ENCODE assay signal across 14 mouse cellular contexts in the genomic region with DNA sequence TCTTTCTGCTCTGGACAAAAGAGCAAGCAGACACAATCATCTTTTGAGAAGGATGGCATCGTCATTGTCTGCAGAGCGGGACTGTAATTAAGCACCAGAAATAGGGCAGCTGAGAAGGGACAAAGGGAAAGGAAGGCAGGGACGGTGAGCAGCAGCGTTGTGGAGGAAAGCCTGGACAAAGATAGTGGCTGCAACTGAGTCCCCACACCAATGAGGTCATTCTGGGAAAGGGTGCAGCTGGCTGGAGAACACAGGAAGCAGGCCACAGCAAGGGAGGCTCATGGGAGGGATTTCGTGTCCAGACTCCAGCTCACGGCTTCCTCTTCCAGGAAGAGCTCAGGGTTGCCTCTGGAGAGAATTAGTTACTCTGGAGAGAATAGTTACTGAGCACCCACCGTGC. TPM values are rescaled to one million over a fixed set of nuclear protein-coding genes. Genes with fewer than 3 reads are reported as not detected.
A peak's percentile ranks its signal among the peaks of the same experiment; 100 is the strongest.
DNase-seq lines count a peak whose midpoint lies in the region; ATAC-seq and TF ChIP-seq lines count a peak whose summit lies in the region.
"Had no signal": no experiment of that assay in that cellular context is flagged by ENCODE, and none has a peak within 500 bp of the region (broad histone marks: within the 10 kb centered on the region; RNA-seq: fewer than 3 reads in every experiment).

No protein-coding gene starts in this region.

- no peaks in the 10 kb centered on the region for H3K9me3 ChIP-seq in embryonic facial prominence, embryonic 10.5 days
- no peaks in the 10 kb centered on the region for H3K9me3 ChIP-seq in heart, embryonic 12.5 days (replicated peaks)
- H3K9me3 ChIP-seq in limb, embryonic 10.5 days (replicated peaks), result no peaks in the 10 kb centered on the region
- H3K9me3 ChIP-seq in forebrain, embryonic 11.5 days (ENCODE audit: control insufficient read depth, low read length), result no peaks in the 10 kb centered on the region
- H3K9me3 ChIP-seq: limb, embryonic 12.5 days had no signal

- peak; percentile 13 for DNase-seq in lung, postnatal 10 days
- DNase-seq in lung, adult 2 months, result no peak
- DNase-seq in embryonic facial prominence, embryonic 10.5 days (ENCODE audit: low spot score), result no peak
- no peak for DNase-seq in limb, embryonic 10.5 days (ENCODE audit: low spot score)
- DNase-seq in B cell, adult 2 months, result no peak
- no peak for DNase-seq in forebrain, embryonic 11.5 days (ENCODE audit: low spot score)
- no peak for DNase-seq in kidney, adult 8-10 months
- DNase-seq: forebrain, postnatal 0 days; thymus, adult 18-20 months had no signal

- 0 out of 2 replicates have a peak, but pooled peaks have one; percentile 22 for ATAC-seq in heart, embryonic 12.5 days (ENCODE audit: insufficient number of reproducible peaks, low FRiP score)
- ATAC-seq in forebrain, embryonic 11.5 days (replicated peaks; ENCODE audit: low FRiP score), result no peak; the same call in 1 of the 2 replicates
- ATAC-seq: forebrain, postnatal 0 days; intestine, embryonic 16.5 days had no signal

- no peaks in the 10 kb centered on the region for H3K4me1 ChIP-seq in lung, adult 2 months (ENCODE audit: control insufficient read depth, insufficient read depth, low read length)
- H3K4me1 ChIP-seq in embryonic facial prominence, embryonic 10.5 days, result peaks cover 25% of the 10 kb centered on the region
- peaks cover 23% of the 10 kb centered on the region for H3K4me1 ChIP-seq in heart, embryonic 12.5 days (replicated peaks)
- peaks cover 23% of the 10 kb centered on the region for H3K4me1 ChIP-seq in limb, embryonic 10.5 days
- H3K4me1 ChIP-seq in forebrain, embryonic 11.5 days (replicated peaks; ENCODE audit: control insufficient read depth, insufficient read depth, low read length), result peaks cover 18% of the 10 kb centered on the region

- no peak for TF ChIP-seq POLR2A in lung, adult 2 months (IDR thresholded peaks at IDR 0.05; ENCODE audit: borderline replicate concordance, extremely low read depth, low read depth, low read length)

- H3K27me3 ChIP-seq in embryonic facial prominence, embryonic 10.5 days (replicated peaks; ENCODE audit: low read depth, poor library complexity, severe bottlenecking), result peaks cover 16% of the 10 kb centered on the region
- 0 out of 2 replicates have a peak, but pooled peaks cover 3% of the 10 kb centered on the region for H3K27me3 ChIP-seq in heart, embryonic 12.5 days (replicated peaks)
- H3K27me3 ChIP-seq in limb, embryonic 10.5 days (ENCODE audit: low read depth, poor library complexity, severe bottlenecking), result peaks cover 18% of the 10 kb centered on the region; the same call in 1 of the 2 replicates
- no peaks in the 10 kb centered on the region for H3K27me3 ChIP-seq in forebrain, embryonic 11.5 days (ENCODE audit: control insufficient read depth, insufficient read depth, low read length)

- no peaks in the 10 kb centered on the region for H3K36me3 ChIP-seq in embryonic facial prominence, embryonic 10.5 days (replicated peaks)
- H3K36me3 ChIP-seq in heart, embryonic 12.5 days, result no peaks in the 10 kb centered on the region
- no peaks in the 10 kb centered on the region for H3K36me3 ChIP-seq in limb, embryonic 10.5 days
- H3K36me3 ChIP-seq in forebrain, embryonic 11.5 days (ENCODE audit: control insufficient read depth, insufficient read depth, low read length), result no peaks in the 10 kb centered on the region
- H3K36me3 ChIP-seq: limb, embryonic 12.5 days had no signal

- no peak overlapping the region for H3K4me3 ChIP-seq in lung, adult 2 months (replicated peaks; ENCODE audit: extremely low read depth, low read depth, low read length)
- H3K4me3 ChIP-seq in embryonic facial prominence, embryonic 10.5 days, result no peak overlapping the region
- H3K4me3 ChIP-seq in heart, embryonic 12.5 days, result no peak overlapping the region
- no peak overlapping the region for H3K4me3 ChIP-seq in limb, embryonic 10.5 days
- H3K4me3 ChIP-seq in forebrain, embryonic 11.5 days (ENCODE audit: low read depth, low read length), result no peak overlapping the region
- H3K4me3 ChIP-seq: layer of hippocampus, adult 2 months; limb, embryonic 12.5 days had no signal

- no peak overlapping the region for H3K9ac ChIP-seq in heart, embryonic 12.5 days
- no peak overlapping the region for H3K9ac ChIP-seq in forebrain, embryonic 11.5 days (ENCODE audit: low read length)
- H3K9ac ChIP-seq: forebrain, postnatal 0 days; limb, embryonic 12.5 days had no signal

- no peak overlapping the region for H3K4me2 ChIP-seq in heart, embryonic 12.5 days
- H3K4me2 ChIP-seq in forebrain, embryonic 11.5 days (ENCODE audit: low read depth, low read length, severe bottlenecking), result no peak overlapping the region
- H3K4me2 ChIP-seq: limb, embryonic 12.5 days had no signal

- no peak for TF ChIP-seq CTCF in lung, adult 2 months (IDR thresholded peaks at IDR 0.05; ENCODE audit: insufficient read depth, low read length)

- WGBS in lung, adult 2 months, result 45% methylated on average over 7 of the region's 7 CpGs
- WGBS in embryonic facial prominence, embryonic 10.5 days, result 50% methylated on average over 7 of the region's 7 CpGs
- 30% methylated on average over 7 of the region's 7 CpGs for WGBS in heart, embryonic 12.5 days
- WGBS in limb, embryonic 10.5 days, result 62% methylated on average over 7 of the region's 7 CpGs
- 31% methylated on average over 7 of the region's 7 CpGs for WGBS in forebrain, embryonic 11.5 days

- peak overlapping the region; percentile 57 for H3K27ac ChIP-seq in embryonic facial prominence, embryonic 10.5 days (replicated peaks)
- no peak overlapping the region for H3K27ac ChIP-seq in heart, embryonic 12.5 days (ENCODE audit: poor library complexity, severe bottlenecking)
- H3K27ac ChIP-seq in limb, embryonic 10.5 days, result peak overlapping the region; percentile 30; the same call in 1 of the 2 replicates
- no peak overlapping the region for H3K27ac ChIP-seq in forebrain, embryonic 11.5 days (ENCODE audit: low read depth, low read length)
- H3K27ac ChIP-seq: layer of hippocampus, adult 2 months; limb, embryonic 12.5 days; macrophage had no signal

RNA-seq across cellular contexts. Expression of a gene that starts 49.9 kb away (rescaled TPM):
- not detected in 2 replicates for polyA plus RNA-seq in lung, adult 2 months (2012; rRNA removed)
- 0.11 and 0.37 TPM in 2 replicates for polyA plus RNA-seq in embryonic facial prominence, embryonic 10.5 days (2016; fragmentation: Nextera tagmentation; extraction: Ambion mirVana)
- polyA plus RNA-seq in heart, embryonic 12.5 days (2016; fragmentation: Nextera tagmentation; extraction: Ambion mirVana), result 3.1 and 3.8 TPM in 2 replicates
- 0.05 and 0.23 TPM in 2 replicates for polyA plus RNA-seq in limb, embryonic 10.5 days (2016; fragmentation: Nextera tagmentation; extraction: Ambion mirVana)
- 0.15 and 0.36 TPM in 2 replicates for polyA plus RNA-seq in forebrain, embryonic 11.5 days (2014; fragmentation: Nextera tagmentation; extraction: Ambion mirVana)
- polyA plus RNA-seq: intestine, embryonic 16.5 days; macrophage had no signal

Comparison
In these comparisons a context has a peak if more than half of its experiments do, and no peak if none do; other contexts are left out.
1. H3K27ac ChIP-seq: peak in embryonic facial prominence, embryonic 10.5 days (single experiment) and limb, embryonic 10.5 days (single experiment); none in heart, embryonic 12.5 days (single experiment) and forebrain, embryonic 11.5 days (single experiment).